Mouse (Mus musculus) forebrain, embryonic 14.5 days (tissue): ENCODE results near the gene Hist1h2bg. TPM values are rescaled to one million over a fixed set of nuclear protein-coding genes. Genes with fewer than 3 reads are reported as not detected.
A peak's percentile ranks its signal among the peaks of the same experiment; 100 is the strongest.
"Not testable (repeated sequence)": the region's sequence is repeated elsewhere in the genome, so short reads cannot be mapped to it uniquely, and the experiment has no call there.

Source experiments
- ATAC-seq: fragments of 200-750 bp; cut with Nextera tagmentation; 2 replicates; pipeline ENCODE4 v1.8.0; 2017; ENCODE audit warnings: mild to moderate bottlenecking, moderate library complexity
- DNase-seq: peaks from one replicate; pipeline ENCODE4 v3.0.0-alpha.2; 2015; ENCODE audit warnings: low spot score
- H3K27ac ChIP-seq: fragments of 300-500 bp; sonication (generic); 2 replicates; pipeline ENCODE4 v1.5.1; 2014; ENCODE audit warnings: low read depth, mild to moderate bottlenecking, control low read depth, low read length, moderate library complexity
- H3K27me3 ChIP-seq: fragments of 300-500 bp; sonication (generic); replicated peaks from 2 replicates; pipeline ENCODE4 v1.6.1; 2014; ENCODE audit warnings: low read length, control low read depth, mixed read lengths; ENCODE audit not compliant: control insufficient read depth, insufficient read depth
- H3K36me3 ChIP-seq: fragments of 300-500 bp; sonication (generic); 2 replicates; pipeline ENCODE4 v1.6.1; 2014; ENCODE audit warnings: low read length, control low read depth; ENCODE audit not compliant: control insufficient read depth, insufficient read depth
- H3K4me1 ChIP-seq: fragments of 300-500 bp; sonication (generic); 2 replicates; pipeline ENCODE4 v1.6.1; 2014; ENCODE audit warnings: antibody characterized with exemption, low read length, control low read depth; ENCODE audit not compliant: control insufficient read depth, insufficient read depth
- H3K4me2 ChIP-seq: fragments of 300-500 bp; sonication (generic); 2 replicates; pipeline ENCODE4 v1.6.1; 2014; ENCODE audit warnings: mild to moderate bottlenecking, control low read depth, low read length
- H3K4me3 ChIP-seq: fragments of 300-500 bp; sonication (generic); 2 replicates; pipeline ENCODE4 v1.5.1; 2014; ENCODE audit warnings: low read depth, low read length, control low read depth
- H3K9ac ChIP-seq: fragments of 300-500 bp; sonication (generic); 2 replicates; pipeline ENCODE4 v1.6.1; 2014; ENCODE audit warnings: mild to moderate bottlenecking, low read length, control low read depth, moderate library complexity
- H3K9me3 ChIP-seq: fragments of 300-500 bp; sonication (generic); replicated peaks from 2 replicates; pipeline ENCODE4 v1.6.1; 2016; ENCODE audit warnings: low read length, control low read depth, mixed read lengths; ENCODE audit not compliant: control insufficient read depth
- WGBS: fragments of 180-500 bp; shearing (Covaris S2); extraction: QIAGEN DNeasy Blood & Tissue Kit; methylation state at CpG from one replicate; pipeline ENCODE4 v1.1.7; 2014; 5-methylcytosine and 5-hydroxymethylcytosine counted together
- polyA plus RNA-seq: library from polyadenylated mRNA; unstranded; fragments of >200 nt; fragmentation: Nextera tagmentation; extraction: Ambion mirVana; gene quantifications from 2 replicates; pipeline ENCODE4 v1.2.1, GENCODE M21; 2014

Gene Hist1h2bg
- polyA plus RNA-seq, 1 experiment from 2014 or later: 4.3 TPM

DNA sequence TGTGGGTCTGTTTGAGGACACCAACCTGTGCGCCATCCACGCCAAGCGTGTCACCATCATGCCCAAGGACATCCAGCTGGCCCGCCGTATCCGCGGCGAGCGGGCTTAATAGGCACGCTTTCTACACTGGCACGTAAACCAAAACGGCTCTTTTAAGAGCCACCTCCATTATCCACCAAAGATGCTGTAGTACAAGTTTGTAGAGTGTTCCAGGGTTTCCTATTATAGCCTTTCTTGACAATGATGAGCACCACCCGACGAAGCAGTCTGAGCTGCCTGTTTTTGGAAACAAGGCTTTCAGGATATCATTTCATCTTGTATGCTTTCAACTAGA lies 26.4 kb upstream of the Hist1h2bg start:
- H3K27ac ChIP-seq: peak overlapping the region; percentile 92
- not testable (repeated sequence) for DNase-seq, H3K36me3 ChIP-seq, H3K9me3 ChIP-seq, H3K27me3 ChIP-seq, H3K4me1 ChIP-seq
- ATAC-seq: peak; percentile 35; the same call in 1 of the 2 replicates
- under 1% methylated on average over 11 of the region's 14 CpGs for WGBS
- H3K4me2 ChIP-seq: peak overlapping the region; percentile 81
- peak overlapping the region; percentile 62 for H3K9ac ChIP-seq
- peak overlapping the region; percentile 41 for H3K4me3 ChIP-seq

DNA sequence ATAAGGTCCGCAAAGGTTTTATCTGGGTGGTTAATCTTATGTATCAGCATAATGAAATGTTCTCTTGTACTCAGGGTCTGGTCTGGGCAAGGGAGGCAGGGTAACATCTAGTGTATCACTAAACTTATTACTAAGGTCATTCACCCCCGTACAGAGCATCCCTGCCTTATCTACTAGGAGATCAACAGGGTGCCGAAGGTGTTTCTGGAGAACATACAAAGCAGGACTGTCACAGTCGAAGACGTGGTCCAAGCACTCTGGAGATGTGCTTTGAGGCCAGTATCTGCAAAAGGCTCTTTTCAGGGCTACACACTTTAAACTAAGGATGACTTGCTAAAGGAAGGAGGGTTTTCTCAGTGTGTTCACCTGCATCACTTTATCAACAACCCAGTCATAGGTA lies 24.5 kb upstream of the Hist1h2bg start:
- no peak overlapping the region for H3K27ac ChIP-seq
- H3K9ac ChIP-seq: no peak overlapping the region
- no peak for DNase-seq
- peaks cover 4% of the 10 kb centered on the region; the same call in 1 of the 2 replicates for H3K4me1 ChIP-seq
- no peaks in the 10 kb centered on the region for H3K36me3 ChIP-seq
- no peak overlapping the region for H3K4me3 ChIP-seq
- H3K4me2 ChIP-seq: no peak overlapping the region
- WGBS: 78% methylated on average over 5 of the region's 5 CpGs
- no peaks in the 10 kb centered on the region for H3K27me3 ChIP-seq
- ATAC-seq: no peak
- no peaks in the 10 kb centered on the region for H3K9me3 ChIP-seq

DNA sequence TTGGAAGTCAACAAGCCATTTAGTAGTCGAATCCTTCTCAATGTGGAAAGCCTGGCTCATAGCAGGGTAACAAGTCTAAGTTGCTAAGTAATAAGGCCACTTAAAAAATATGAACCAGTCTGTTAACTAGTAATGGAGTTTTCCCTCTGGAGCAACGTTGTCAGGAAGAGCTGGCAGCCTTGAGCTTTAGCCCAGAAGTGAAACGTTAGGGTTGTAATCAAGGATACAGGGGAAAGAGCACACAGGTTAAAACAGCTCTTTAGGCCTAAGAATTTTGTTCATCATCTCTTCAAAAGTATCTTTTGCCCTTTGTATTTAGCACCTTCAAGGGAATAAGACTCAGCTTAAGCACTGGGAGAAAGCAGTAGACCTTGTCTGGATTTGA lies 20.4 kb upstream of the Hist1h2bg start:
- Histone ChIP-seq H3K4me2 (peak overlapping the region; percentile 54), H3K36me3 (no peaks in the 10 kb centered on the region), H3K27me3 (no peaks in the 10 kb centered on the region), H3K4me1 (peaks cover 6% of the 10 kb centered on the region; the same call in 1 of the 2 replicates), H3K9me3 (no peaks in the 10 kb centered on the region), H3K9ac (peak overlapping the region; percentile 60), H3K4me3 (peak overlapping the region; percentile 37), H3K27ac (peak overlapping the region; percentile 83)
- 7% methylated on average over 3 of the region's 3 CpGs for WGBS
- ATAC-seq (no peak), DNase-seq (no peak)

GRCm38 (mm10) chr13:23551146-23551834 lies 19.9 kb upstream of the Hist1h2bg start, which contains the start of gene Hist1h4f:
Hist1h4f (minus strand) TSS chr13:23551648.
- not testable (repeated sequence) for H3K4me1 ChIP-seq, H3K27me3 ChIP-seq, H3K9me3 ChIP-seq, H3K36me3 ChIP-seq
- Histone ChIP-seq H3K9ac (peak within 1 kb of the TSS; percentile 60), H3K4me3 (peak within 1 kb of the TSS; percentile 37), H3K27ac (peak within 1 kb of the TSS; percentile 83), H3K4me2 (peak within 1 kb of the TSS; percentile 54)
- ATAC-seq (peak; percentile 87), DNase-seq (peak; percentile 97)
- under 1% methylated on average over 47 of the region's 47 CpGs for WGBS

DNA sequence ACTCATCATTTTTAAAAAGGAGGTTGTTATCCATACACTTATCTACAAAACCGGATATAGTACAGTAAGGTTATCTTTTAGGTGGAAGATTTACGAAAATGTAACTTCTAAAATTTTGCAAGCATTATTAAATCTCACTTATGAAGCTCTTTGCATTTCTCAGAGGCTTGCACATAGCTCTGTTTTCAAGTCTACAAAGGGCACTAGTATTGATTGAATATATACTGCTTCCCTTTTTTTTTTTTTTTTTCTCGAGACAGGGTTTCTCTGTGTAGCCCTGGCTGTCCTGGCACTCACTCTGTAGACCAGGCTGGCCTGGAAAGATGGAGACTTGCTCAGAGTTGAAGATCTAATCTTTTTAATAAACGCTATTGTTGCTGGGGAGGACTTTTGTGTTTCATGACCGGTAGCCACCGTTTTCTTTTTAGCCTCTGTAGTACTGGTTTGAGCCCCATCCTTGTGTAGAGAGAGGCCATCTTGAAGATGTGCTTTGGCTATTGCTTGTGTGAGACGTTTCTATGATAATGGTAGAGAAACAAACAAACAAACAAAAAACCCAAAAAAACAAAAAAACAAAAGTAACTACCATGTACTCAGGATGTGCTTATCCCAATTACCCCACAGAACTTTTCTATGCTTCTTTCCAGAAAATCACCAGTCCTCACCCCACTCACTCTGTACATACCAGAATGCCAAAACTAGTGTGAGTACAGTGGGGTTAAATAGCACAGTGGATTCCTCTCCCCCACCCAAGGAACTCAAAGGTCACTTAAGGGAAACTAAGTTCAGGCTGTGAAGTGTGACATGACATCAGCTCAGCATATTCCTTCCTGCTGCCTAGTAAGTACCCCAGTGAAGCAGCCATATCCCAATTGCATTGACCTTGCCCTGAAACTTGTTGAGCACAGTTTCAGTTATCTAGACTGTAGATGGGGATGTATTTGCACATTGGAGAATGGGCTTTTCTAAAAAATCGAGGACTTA lies 19.0 kb upstream of the Hist1h2bg start:
- Histone ChIP-seq H3K4me3 (peak overlapping the region; percentile 37), H3K27ac (peak overlapping the region; percentile 83)

DNA sequence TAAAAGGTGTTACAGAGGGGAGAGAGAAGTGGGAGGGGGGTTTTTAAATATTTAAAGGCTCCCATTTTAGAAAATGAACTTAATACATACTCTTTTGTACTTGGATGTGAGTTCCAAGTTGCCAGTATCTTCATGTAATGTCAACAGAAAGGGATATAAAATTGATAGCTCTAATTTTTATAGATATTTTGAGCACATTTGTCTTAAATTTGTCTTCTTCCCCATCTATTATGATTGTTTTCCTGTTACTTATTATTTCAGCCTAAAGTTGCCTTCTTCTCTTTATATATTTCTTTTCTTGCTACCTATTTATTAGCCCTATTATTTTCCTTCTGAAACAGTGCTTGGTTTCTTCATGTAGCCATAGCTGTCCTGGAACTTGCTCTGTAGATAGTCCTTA lies 18.2 kb upstream of the Hist1h2bg start, which contains the start of gene Hist1h1d:
Hist1h1d (plus strand) TSS at position 301 of the 400 bp plus-strand sequence.
- Histone ChIP-seq H3K27ac (peak within 1 kb of the TSS; percentile 95), H3K9ac (no peak within 1 kb of the TSS; the same call in 1 of the 2 replicates), H3K4me1 (peaks cover 12% of the 10 kb centered on the region; the same call in 1 of the 2 replicates), H3K4me3 (peak within 1 kb of the TSS; percentile 37; the same call in 1 of the 2 replicates), H3K36me3 (no peaks in the 10 kb centered on the region), H3K4me2 (peak within 1 kb of the TSS; percentile 94), H3K9me3 (no peaks in the 10 kb centered on the region), H3K27me3 (no peaks in the 10 kb centered on the region)
- DNase-seq (no peak), ATAC-seq (no peak)

More for the DNA sequence above, 19.0 kb upstream of the Hist1h2bg start:
- DNase-seq: no peak
- ATAC-seq: no peak
- H3K9me3 ChIP-seq: no peaks in the 10 kb centered on the region
- WGBS: 51% methylated on average over 8 of the region's 8 CpGs
- no peaks in the 10 kb centered on the region for H3K36me3 ChIP-seq
- H3K4me2 ChIP-seq: peak overlapping the region; percentile 54
- peaks cover 12% of the 10 kb centered on the region; the same call in 1 of the 2 replicates for H3K4me1 ChIP-seq
- peak overlapping the region; percentile 60; the same call in 1 of the 2 replicates for H3K9ac ChIP-seq
- H3K27me3 ChIP-seq: no peaks in the 10 kb centered on the region

GRCm38 (mm10) chr13:23554393-23554792 lies 16.8 kb upstream of the Hist1h2bg start:
- 22% methylated on average over 9 of the region's 9 CpGs for WGBS
- DNase-seq (no peak), ATAC-seq (no peak)

DNA sequence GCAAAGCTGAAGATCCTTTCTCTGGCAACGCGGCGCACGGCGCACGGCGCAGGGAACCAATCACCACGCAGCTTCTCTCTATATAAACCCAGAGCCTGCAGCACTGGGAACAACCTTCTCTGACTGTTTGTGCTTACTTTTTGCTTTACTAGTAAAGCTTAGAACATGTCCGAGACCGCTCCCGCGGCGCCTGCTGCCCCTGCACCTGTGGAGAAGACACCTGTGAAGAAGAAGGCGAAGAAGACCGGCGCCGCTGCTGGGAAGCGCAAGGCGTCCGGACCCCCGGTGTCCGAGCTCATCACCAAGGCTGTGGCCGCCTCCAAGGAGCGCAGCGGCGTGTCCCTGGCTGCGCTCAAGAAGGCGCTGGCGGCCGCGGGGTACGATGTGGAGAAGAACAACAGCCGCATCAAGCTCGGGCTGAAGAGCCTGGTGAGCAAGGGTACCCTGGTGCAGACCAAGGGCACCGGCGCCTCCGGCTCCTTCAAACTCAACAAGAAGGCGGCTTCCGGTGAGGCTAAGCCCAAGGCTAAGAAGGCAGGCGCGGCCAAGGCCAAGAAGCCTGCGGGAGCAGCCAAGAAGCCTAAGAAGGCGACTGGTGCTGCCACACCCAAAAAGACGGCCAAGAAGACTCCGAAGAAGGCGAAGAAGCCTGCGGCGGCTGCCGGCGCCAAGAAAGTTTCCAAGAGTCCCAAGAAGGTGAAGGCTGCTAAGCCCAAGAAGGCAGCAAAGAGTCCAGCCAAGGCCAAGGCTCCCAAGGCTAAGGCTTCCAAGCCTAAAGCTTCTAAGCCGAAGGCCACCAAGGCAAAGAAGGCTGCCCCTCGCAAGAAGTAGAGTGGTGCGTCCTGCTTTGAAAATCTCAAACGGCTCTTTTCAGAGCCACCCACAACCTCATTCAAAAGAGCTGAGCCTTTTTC lies 16.0 kb upstream of the Hist1h2bg start:
- under 1% methylated on average over 52 of the region's 54 CpGs for WGBS
- H3K4me3 ChIP-seq: peak overlapping the region; percentile 53
- DNase-seq (peak; percentile 94), ATAC-seq (peak; percentile 86)
- peak overlapping the region; percentile 94 for H3K4me2 ChIP-seq
- H3K27ac ChIP-seq: peak overlapping the region; percentile 95
- H3K27me3 ChIP-seq: no peaks in the 10 kb centered on the region
- H3K9ac ChIP-seq: peak overlapping the region; percentile 88
- H3K9me3 ChIP-seq: no peaks in the 10 kb centered on the region
- no peaks in the 10 kb centered on the region for H3K36me3 ChIP-seq
- H3K4me1 ChIP-seq: peaks cover 12% of the 10 kb centered on the region; the same call in 1 of the 2 replicates

More at GRCm38 (mm10) chr13:23554393-23554792, 16.8 kb upstream of the Hist1h2bg start:
- Histone ChIP-seq H3K36me3 (no peaks in the 10 kb centered on the region), H3K9ac (peak overlapping the region; percentile 88), H3K27me3 (no peaks in the 10 kb centered on the region), H3K9me3 (no peaks in the 10 kb centered on the region), H3K4me1 (peaks cover 12% of the 10 kb centered on the region; the same call in 1 of the 2 replicates), H3K4me2 (peak overlapping the region; percentile 94), H3K4me3 (peak overlapping the region; percentile 53; the same call in 1 of the 2 replicates), H3K27ac (peak overlapping the region; percentile 95)
